ENCODE assay signal across 20 mouse cellular contexts in the genomic region with DNA sequence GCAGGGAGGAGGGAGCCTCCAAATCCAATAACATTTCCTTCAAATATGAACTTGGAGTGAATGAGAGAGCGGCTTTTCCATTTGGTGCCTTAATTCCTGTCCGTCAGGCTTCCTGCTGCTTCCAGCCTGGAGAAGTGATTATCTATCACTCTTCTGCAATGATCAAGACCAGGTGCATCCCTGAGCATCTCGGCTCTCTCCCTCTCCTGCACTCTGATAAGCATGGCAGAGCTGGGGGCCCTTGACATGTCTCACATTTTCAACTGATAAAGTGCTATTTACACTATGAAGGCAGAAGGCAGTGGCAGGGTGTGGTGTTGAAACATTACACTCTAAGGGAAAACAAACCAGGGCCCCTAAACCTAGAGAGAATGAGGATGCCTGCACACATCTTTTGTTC.
A peak's percentile ranks its signal among the peaks of the same experiment; 100 is the strongest.
DNase-seq lines count a peak whose midpoint lies in the region; ATAC-seq lines count a peak whose summit lies in the region.
"Had no signal": no experiment of that assay in that cellular context is flagged by ENCODE, and none has a peak within 500 bp of the region (broad histone marks: within the 10 kb centered on the region; RNA-seq: fewer than 3 reads in every experiment).

No protein-coding gene starts in this region.

- no peak overlapping the region for H3K4me2 ChIP-seq in hindbrain, embryonic 15.5 days
- no peak overlapping the region for H3K4me2 ChIP-seq in midbrain, embryonic 14.5 days (ENCODE audit: low read length)
- H3K4me2 ChIP-seq in midbrain, embryonic 16.5 days (ENCODE audit: low read length): no peak overlapping the region
- H3K4me2 ChIP-seq: embryonic facial prominence, embryonic 12.5 days; neural tube, embryonic 13.5 days; stomach, embryonic 15.5 days had no signal

- H3K36me3 ChIP-seq in hindbrain, embryonic 15.5 days: no peaks in the 10 kb centered on the region
- no peaks in the 10 kb centered on the region for H3K36me3 ChIP-seq in hindbrain, embryonic 10.5 days
- no peaks in the 10 kb centered on the region for H3K36me3 ChIP-seq in midbrain, embryonic 14.5 days (ENCODE audit: control insufficient read depth, insufficient read depth, low read length)
- no peaks in the 10 kb centered on the region for H3K36me3 ChIP-seq in midbrain, embryonic 16.5 days (ENCODE audit: control insufficient read depth, insufficient read depth, low read length)
- H3K36me3 ChIP-seq: embryonic facial prominence, embryonic 12.5 days; neural tube, embryonic 13.5 days; stomach, embryonic 15.5 days had no signal

- intact Hi-C loops in heart, postnatal 25 days (cut with DNase I): no loop called here

- no peaks in the 10 kb centered on the region for H3K27me3 ChIP-seq in hindbrain, embryonic 15.5 days
- H3K27me3 ChIP-seq in hindbrain, embryonic 10.5 days (ENCODE audit: insufficient read depth, poor library complexity, severe bottlenecking): no peaks in the 10 kb centered on the region
- H3K27me3 ChIP-seq in midbrain, embryonic 14.5 days (ENCODE audit: control insufficient read depth, insufficient read depth, low read length): no peaks in the 10 kb centered on the region
- H3K27me3 ChIP-seq in midbrain, embryonic 16.5 days (ENCODE audit: control insufficient read depth, insufficient read depth, low read depth, low read length): no peaks in the 10 kb centered on the region
- H3K27me3 ChIP-seq: embryonic facial prominence, embryonic 12.5 days; neural tube, embryonic 13.5 days; stomach, embryonic 15.5 days had no signal

- WGBS in hindbrain, embryonic 15.5 days: 43% methylated on average over 3 of the region's 3 CpGs
- 56% methylated on average over 3 of the region's 3 CpGs for WGBS in hindbrain, embryonic 10.5 days
- 43% methylated on average over 3 of the region's 3 CpGs for WGBS in midbrain, embryonic 14.5 days
- WGBS in midbrain, embryonic 16.5 days: 29% methylated on average over 3 of the region's 3 CpGs

- no peak overlapping the region for H3K4me3 ChIP-seq in hindbrain, embryonic 15.5 days
- no peak overlapping the region for H3K4me3 ChIP-seq in hindbrain, embryonic 10.5 days
- no peak overlapping the region for H3K4me3 ChIP-seq in midbrain, embryonic 14.5 days (replicated peaks; ENCODE audit: low read depth, low read length)
- no peak overlapping the region for H3K4me3 ChIP-seq in midbrain, embryonic 16.5 days (ENCODE audit: low read depth, low read length)
- H3K4me3 ChIP-seq: embryonic facial prominence, embryonic 12.5 days; neural tube, embryonic 13.5 days; stomach, embryonic 15.5 days had no signal

- peak; percentile 53 for DNase-seq in heart, adult 11 months
- DNase-seq in heart, postnatal 25 days (ENCODE audit: low spot score): no peak
- DNase-seq in hindbrain, embryonic 10.5 days (ENCODE audit: low spot score): no peak
- DNase-seq in midbrain, embryonic 14.5 days: peak; percentile 46
- no peak for DNase-seq in thymus, postnatal 25 days
- DNase-seq: adrenal gland, adult 2 months; cerebellum, adult 8-10 months; cerebellum, postnatal 36 days; gastrocnemius, postnatal 10 days; kidney, postnatal 36 days; layer of hippocampus, postnatal 36 days; lung, postnatal 4 days; thymus, postnatal 4 days had no signal

- ATAC-seq in hindbrain, embryonic 15.5 days (ENCODE audit: low FRiP score, low read depth): no peak
- ATAC-seq in midbrain, embryonic 14.5 days (ENCODE audit: low FRiP score, low TSS enrichment): no peak
- ATAC-seq in midbrain, embryonic 16.5 days: no peak
- ATAC-seq: forebrain, embryonic 14.5 days; intestine, postnatal 0 days had no signal

- peaks cover 38% of the 10 kb centered on the region for H3K4me1 ChIP-seq in hindbrain, embryonic 15.5 days (replicated peaks)
- peaks cover 26% of the 10 kb centered on the region for H3K4me1 ChIP-seq in hindbrain, embryonic 10.5 days (replicated peaks)
- H3K4me1 ChIP-seq in midbrain, embryonic 14.5 days (ENCODE audit: control insufficient read depth, insufficient read depth, low read length): peaks cover 17% of the 10 kb centered on the region; the same call in 1 of the 2 replicates
- H3K4me1 ChIP-seq in midbrain, embryonic 16.5 days (ENCODE audit: control insufficient read depth, insufficient read depth, low read length): peaks cover 24% of the 10 kb centered on the region
- H3K4me1 ChIP-seq: embryonic facial prominence, embryonic 12.5 days; stomach, embryonic 15.5 days had no signal

- H3K9me3 ChIP-seq in hindbrain, embryonic 15.5 days: no peaks in the 10 kb centered on the region
- H3K9me3 ChIP-seq in hindbrain, embryonic 10.5 days: no peaks in the 10 kb centered on the region
- H3K9me3 ChIP-seq in midbrain, embryonic 14.5 days (ENCODE audit: control insufficient read depth, low read length): no peaks in the 10 kb centered on the region
- no peaks in the 10 kb centered on the region for H3K9me3 ChIP-seq in midbrain, embryonic 16.5 days (replicated peaks; ENCODE audit: control insufficient read depth, low read length, poor library complexity, severe bottlenecking)
- H3K9me3 ChIP-seq: embryonic facial prominence, embryonic 12.5 days; neural tube, embryonic 13.5 days; stomach, embryonic 15.5 days had no signal

- H3K9ac ChIP-seq in hindbrain, embryonic 15.5 days: no peak overlapping the region
- no peak overlapping the region for H3K9ac ChIP-seq in midbrain, embryonic 14.5 days (replicated peaks; ENCODE audit: low read length)
- H3K9ac ChIP-seq in midbrain, embryonic 16.5 days (ENCODE audit: low read depth, low read length): no peak overlapping the region
- H3K9ac ChIP-seq: embryonic facial prominence, embryonic 12.5 days; neural tube, embryonic 13.5 days; stomach, embryonic 15.5 days had no signal

- H3K27ac ChIP-seq in hindbrain, embryonic 15.5 days (replicated peaks): peak overlapping the region; percentile 36
- H3K27ac ChIP-seq in hindbrain, embryonic 10.5 days: no peak overlapping the region
- H3K27ac ChIP-seq in midbrain, embryonic 14.5 days (replicated peaks; ENCODE audit: low read depth, low read length): peak overlapping the region; percentile 43
- peak overlapping the region; percentile 4; the same call in 1 of the 2 replicates for H3K27ac ChIP-seq in midbrain, embryonic 16.5 days (ENCODE audit: low read length)
- H3K27ac ChIP-seq: embryonic facial prominence, embryonic 12.5 days; neural tube, embryonic 13.5 days; stomach, embryonic 15.5 days had no signal

Comparison
In these comparisons a context has a peak if more than half of its experiments do, and no peak if none do; other contexts are left out.
1. DNase-seq: peak in heart, adult 11 months (single experiment) and midbrain, embryonic 14.5 days (single experiment); none in heart, postnatal 25 days (single experiment), hindbrain, embryonic 10.5 days (single experiment) and thymus, postnatal 25 days (single experiment).